Mouse (Mus musculus) heart, adult 18-20 months (tissue): ENCODE measurements around the gene Tnip2. TPM values are rescaled to one million over a fixed set of nuclear protein-coding genes. Genes with fewer than 3 reads are reported as not detected.

ENCODE experiments used
- DNase-seq, 2 experiments: peaks; one replicate each; pipeline ENCODE4 v3.0.0; 2021 to 2022; ENCODE audit warnings: mixed read lengths in 1 of 2
- total RNA-seq, 2 experiments: library from RNA; stranded (reverse); gene quantifications; 2 replicates each; pipeline ENCODE4 v1.2.3; 2021

Gene Tnip2
- total RNA-seq, 2 experiments from 2014 or later, result 5.7 to 5.9 TPM

GRCm38 (mm10) chr5:34523958-34524485, 10.2 kb upstream of the Tnip2 start:
- DNase-seq, result no peak

- no peak for DNase-seq
These were observed 7.5 kb upstream of the Tnip2 start for GRCm38 (mm10) chr5:34521337-34521736.

GRCm38 (mm10) chr5:34520458-34521209, 6.8 kb upstream of the Tnip2 start:
- no peak for DNase-seq

- peak; percentile 19 to 57 for DNase-seq
These were observed 5.7 kb upstream of the Tnip2 start for GRCm38 (mm10) chr5:34519389-34519910.

GRCm38 (mm10) chr5:34517913-34518312, 4.1 kb upstream of the Tnip2 start:
- peak; percentile 85 to 91 for DNase-seq

- DNase-seq, result no peak
These were observed 1.3 kb upstream of the Tnip2 start for GRCm38 (mm10) chr5:34515096-34515495.

GRCm38 (mm10) chr5:34514218-34514566, 401 bp upstream of the Tnip2 start:
- DNase-seq, result no peak

- no peak for DNase-seq
These were observed 1.3 kb downstream of the Tnip2 start for GRCm38 (mm10) chr5:34512486-34512885.

- no peak for DNase-seq
These were observed 11.0 kb downstream of the Tnip2 start for GRCm38 (mm10) chr5:34502821-34503220.

- no peak for DNase-seq
These were observed 11.4 kb downstream of the Tnip2 start for GRCm38 (mm10) chr5:34502411-34502810.

- DNase-seq, result no peak
These were observed 12.2 kb downstream of the Tnip2 start for GRCm38 (mm10) chr5:34501588-34501987.

GRCm38 (mm10) chr5:34500886-34501285, 12.9 kb downstream of the Tnip2 start:
- no peak for DNase-seq

- no peak for DNase-seq
These were observed 17.0 kb downstream of the Tnip2 start for GRCm38 (mm10) chr5:34496745-34497144.

- DNase-seq, result no peak
These were observed 24.4 kb downstream of the Tnip2 start for GRCm38 (mm10) chr5:34489418-34489787.

GRCm38 (mm10) chr5:34488741-34489417, 24.9 kb downstream of the Tnip2 start:
- no peak for DNase-seq

GRCm38 (mm10) chr5:34487320-34488090, 26.3 kb downstream of the Tnip2 start:
- DNase-seq, result peak; percentile 71 to 73

- DNase-seq, result no peak
These were observed 28.1 kb downstream of the Tnip2 start for GRCm38 (mm10) chr5:34485731-34486130.

GRCm38 (mm10) chr5:34480926-34481325, 32.9 kb downstream of the Tnip2 start:
- no peak for DNase-seq

- no peak for DNase-seq
These were observed 45.6 kb downstream of the Tnip2 start for GRCm38 (mm10) chr5:34468039-34468775.

- DNase-seq, result no peak
These were observed 47.1 kb downstream of the Tnip2 start for GRCm38 (mm10) chr5:34466648-34467047.

GRCm38 (mm10) chr5:34466079-34466478, 47.7 kb downstream of the Tnip2 start:
- no peak for DNase-seq

GRCm38 (mm10) chr5:34461841-34462240, 52.0 kb downstream of the Tnip2 start:
- DNase-seq, result no peak
